Mouse (Mus musculus) ovary, postnatal 14 days (tissue): ENCODE results near the gene Irak2.

Experiments
- DNase-seq: peaks from one replicate; pipeline ENCODE4 v3.0.0; 2022; ENCODE audit warnings: low spot score

Irak2 gene

GRCm38 (mm10) chr6:113639201-113639600 is 934 bp downstream of the Irak2 start:
- DNase-seq, result no peak

- no peak for DNase-seq
Observed at GRCm38 (mm10) chr6:113642605-113643004, 4.3 kb downstream of the Irak2 start.

- DNase-seq, result no peak
Observed at GRCm38 (mm10) chr6:113643021-113643420, 4.8 kb downstream of the Irak2 start.

GRCm38 (mm10) chr6:113643967-113644366 is 5.7 kb downstream of the Irak2 start:
- no peak for DNase-seq

- DNase-seq, result no peak
Observed at GRCm38 (mm10) chr6:113644808-113645207, 6.5 kb downstream of the Irak2 start.

- no peak for DNase-seq
Observed at GRCm38 (mm10) chr6:113649346-113650196, 11.3 kb downstream of the Irak2 start.

GRCm38 (mm10) chr6:113650197-113650640 is 12.0 kb downstream of the Irak2 start:
- DNase-seq, result no peak

- no peak for DNase-seq
Observed at GRCm38 (mm10) chr6:113651626-113652025, 13.4 kb downstream of the Irak2 start.

- no peak for DNase-seq
Observed at GRCm38 (mm10) chr6:113653551-113653950, 15.3 kb downstream of the Irak2 start.

- DNase-seq, result no peak
Observed at GRCm38 (mm10) chr6:113654102-113654501, 15.8 kb downstream of the Irak2 start.

- DNase-seq, result no peak
Observed at GRCm38 (mm10) chr6:113654753-113655397, 16.6 kb downstream of the Irak2 start.

GRCm38 (mm10) chr6:113655475-113655874 is 17.2 kb downstream of the Irak2 start:
- DNase-seq, result no peak

GRCm38 (mm10) chr6:113656847-113657246 is 18.6 kb downstream of the Irak2 start:
- DNase-seq, result no peak

- no peak for DNase-seq
Observed at GRCm38 (mm10) chr6:113658226-113658625, 20.0 kb downstream of the Irak2 start.

- no peak for DNase-seq
Observed at GRCm38 (mm10) chr6:113659648-113660491, 21.6 kb downstream of the Irak2 start.

GRCm38 (mm10) chr6:113660492-113661352 is 22.5 kb downstream of the Irak2 start:
- DNase-seq, result no peak

- no peak for DNase-seq
Observed at GRCm38 (mm10) chr6:113661353-113662241, 23.3 kb downstream of the Irak2 start.

GRCm38 (mm10) chr6:113662964-113663700 is 24.9 kb downstream of the Irak2 start:
- no peak for DNase-seq

- DNase-seq, result no peak
Observed at GRCm38 (mm10) chr6:113664305-113664704, 26.0 kb downstream of the Irak2 start.
